Mouse (Mus musculus) adrenal gland, adult 18-20 months (tissue): ENCODE measurements around the gene Elmo1. TPM values are rescaled to one million over a fixed set of nuclear protein-coding genes. Genes with fewer than 3 reads are reported as not detected.

Experiments used
- DNase-seq, 2 experiments: peaks; one replicate each; pipeline ENCODE4 v3.0.0; 2021 to 2022; ENCODE audit warnings: low spot score in 2 of 2
- total RNA-seq, 2 experiments: library from RNA; stranded (reverse); gene quantifications; 1 replicate in 1 of 2; 2 replicates in 1 of 2; pipeline ENCODE4 v1.2.3; 2021

The Elmo1 gene
- total RNA-seq, 2 experiments from 2014 or later = 8.9 to 14.4 TPM

DNA sequence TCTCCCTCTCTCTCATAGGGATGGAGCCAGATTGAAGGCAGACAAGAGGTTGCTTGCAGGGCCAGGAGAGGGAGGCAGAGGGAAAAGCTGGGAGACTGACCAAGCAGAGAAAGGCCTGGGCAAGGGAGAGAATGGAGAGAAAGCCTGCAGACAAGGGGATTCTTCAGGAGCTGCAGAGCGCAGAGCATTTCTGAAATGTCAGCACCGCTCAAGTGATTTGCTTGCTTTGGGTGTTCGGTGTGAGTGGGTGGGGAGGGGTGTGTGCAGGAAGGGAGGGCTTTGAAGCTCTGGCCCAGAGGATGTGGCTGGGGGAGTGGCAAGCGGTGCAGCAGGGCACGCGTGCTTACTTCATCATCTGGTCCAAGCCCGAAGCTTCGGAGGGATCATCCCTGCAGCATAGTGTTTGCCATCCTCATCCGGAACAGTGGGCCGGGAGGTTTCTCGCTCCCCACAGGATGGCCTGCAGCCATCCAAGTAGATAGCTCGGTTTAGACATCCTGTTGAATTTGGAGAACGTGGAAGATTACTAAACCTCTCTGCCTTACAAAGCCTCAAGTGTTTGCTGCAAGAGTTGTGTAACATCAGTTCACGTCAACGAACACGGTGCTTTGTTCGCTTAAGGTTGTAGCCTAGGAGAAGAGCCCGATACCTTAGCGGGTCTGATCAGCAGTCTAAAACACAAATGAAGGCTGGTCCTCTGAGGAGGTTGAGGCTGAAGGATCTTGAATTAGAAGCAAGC is 3.1 kb downstream of the Elmo1 start:
- DNase-seq = no peak

DNA sequence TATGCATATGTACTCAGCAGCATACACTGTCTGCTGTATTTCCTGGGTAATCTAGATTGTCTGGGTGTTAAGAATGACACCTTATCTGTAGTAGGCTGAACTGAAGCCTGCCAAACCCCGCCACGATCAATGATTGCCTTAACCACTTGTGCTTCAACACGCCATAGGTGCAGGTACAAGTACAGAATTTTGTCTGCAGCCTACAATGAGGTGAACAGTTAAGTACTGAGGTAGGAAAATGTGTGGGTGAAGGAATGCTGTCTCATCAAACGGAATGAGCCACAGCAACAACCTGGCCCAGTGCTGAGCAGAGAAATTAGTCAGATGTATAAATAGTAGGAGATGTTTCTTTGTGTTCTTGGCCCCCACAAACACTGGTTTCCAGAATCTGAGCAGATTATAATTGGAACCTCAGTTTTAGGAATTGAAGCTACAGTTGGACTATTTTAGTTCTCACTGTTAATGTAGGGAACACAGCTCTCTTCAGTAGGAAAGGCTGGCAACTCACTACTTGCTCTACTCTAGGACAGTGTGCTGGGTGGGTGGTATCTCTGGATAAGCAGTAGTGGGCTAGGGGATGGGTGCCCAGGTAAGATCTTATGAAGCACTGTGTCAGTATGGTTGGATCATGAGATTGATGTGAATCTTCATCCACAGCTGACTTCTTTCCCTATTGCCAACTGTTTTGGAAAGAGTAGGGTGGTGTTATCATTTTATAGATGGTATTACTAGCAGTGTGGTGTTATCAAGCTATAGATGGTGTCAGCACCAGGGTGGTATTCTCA is 4.7 kb downstream of the Elmo1 start:
- DNase-seq = no peak

DNA sequence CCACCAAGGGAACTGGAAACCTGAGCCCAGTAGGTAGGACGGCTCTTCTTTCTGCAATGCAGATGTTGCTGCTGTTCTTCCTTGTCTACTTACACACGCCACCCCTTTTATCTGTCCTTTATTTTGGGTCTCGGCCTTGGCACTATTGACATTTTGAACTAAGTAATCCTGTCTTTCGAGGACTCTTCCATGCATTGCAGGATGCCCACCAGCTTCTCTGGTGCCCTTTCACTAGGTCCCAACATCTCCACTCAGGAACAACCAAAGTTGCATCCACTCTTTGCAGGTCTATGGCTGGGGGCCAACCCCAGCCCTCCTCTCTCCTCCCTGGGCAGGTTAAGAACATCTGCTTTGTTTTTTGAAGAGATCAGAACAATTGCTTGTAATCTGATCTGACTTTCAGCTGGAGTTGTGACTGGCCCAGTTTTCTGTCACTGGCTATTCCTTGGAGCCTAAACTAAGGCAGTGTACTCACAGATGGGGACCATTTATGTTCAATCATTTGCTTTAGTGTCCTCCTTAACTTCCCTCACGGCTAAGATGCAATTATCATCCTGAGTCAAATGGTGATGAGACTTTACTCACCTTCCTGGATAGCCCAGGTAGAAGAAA is 6.7 kb downstream of the Elmo1 start:
- DNase-seq = no peak

DNA sequence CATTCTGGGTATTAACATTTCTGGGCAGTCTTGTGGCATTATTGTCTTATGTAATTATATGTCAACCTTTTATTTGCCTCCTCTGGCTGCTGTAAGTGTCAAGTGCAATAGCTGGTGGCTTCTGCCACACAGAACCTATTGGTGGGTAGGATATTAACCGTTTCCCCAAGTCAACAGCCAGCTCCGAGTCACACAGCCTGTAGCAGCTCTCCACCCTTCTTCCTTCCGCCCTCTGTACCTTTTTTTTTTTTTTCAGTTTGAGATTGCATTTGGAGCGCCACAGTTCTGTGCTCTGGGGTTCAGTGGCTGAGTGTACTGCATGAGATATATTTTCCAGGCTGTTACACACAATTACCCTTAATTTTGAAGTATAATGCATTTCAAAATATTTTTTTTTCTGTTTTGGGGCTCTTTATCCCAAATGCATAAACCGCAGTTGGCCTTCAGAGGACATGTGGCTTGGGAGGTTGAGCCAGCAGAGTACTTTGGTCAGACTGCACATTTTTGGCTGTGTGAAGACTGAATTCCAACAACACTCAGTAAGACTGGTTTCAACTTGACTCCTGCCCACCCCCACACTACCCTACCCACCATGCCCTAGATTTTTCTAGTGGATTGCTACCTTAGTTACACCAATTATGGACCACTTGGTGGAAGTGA is 7.7 kb downstream of the Elmo1 start:
- DNase-seq = no peak

DNA sequence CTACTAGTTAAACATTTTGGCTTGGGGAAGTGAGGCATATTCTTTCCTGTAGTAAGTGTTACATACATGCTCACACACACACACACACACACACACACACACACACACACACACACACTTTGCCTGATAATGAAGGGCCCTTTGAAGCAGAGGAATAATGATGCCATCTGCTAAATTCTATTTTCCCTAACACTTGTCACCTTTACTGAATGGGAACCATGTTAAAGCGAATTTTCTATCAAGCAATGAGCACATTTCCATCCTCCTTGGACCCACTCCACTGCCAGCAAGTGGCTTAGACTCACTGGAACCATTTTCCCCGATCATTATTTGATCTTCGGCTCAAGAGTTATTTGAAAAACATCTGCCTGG is 8.2 kb downstream of the Elmo1 start:
- no peak for DNase-seq

DNA sequence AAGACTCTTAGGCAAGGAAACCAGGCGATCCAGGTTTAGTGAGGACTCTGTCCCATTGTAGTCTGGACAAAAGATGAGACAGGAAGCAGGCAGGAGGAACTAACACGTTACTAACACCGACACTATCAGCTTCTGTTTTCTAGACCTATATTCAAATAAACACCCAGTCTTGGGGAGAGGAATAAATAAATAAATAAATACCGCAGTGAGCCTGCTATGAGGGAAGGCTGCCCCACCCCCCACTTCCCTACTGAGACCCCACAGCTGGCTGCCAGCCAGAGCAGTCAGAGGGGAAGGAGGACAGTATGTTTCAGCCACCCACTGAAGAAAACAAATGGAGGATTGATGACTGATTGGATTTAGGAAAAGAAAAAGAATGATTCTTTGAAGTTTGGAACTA is 9.2 kb downstream of the Elmo1 start:
- no peak for DNase-seq

DNA sequence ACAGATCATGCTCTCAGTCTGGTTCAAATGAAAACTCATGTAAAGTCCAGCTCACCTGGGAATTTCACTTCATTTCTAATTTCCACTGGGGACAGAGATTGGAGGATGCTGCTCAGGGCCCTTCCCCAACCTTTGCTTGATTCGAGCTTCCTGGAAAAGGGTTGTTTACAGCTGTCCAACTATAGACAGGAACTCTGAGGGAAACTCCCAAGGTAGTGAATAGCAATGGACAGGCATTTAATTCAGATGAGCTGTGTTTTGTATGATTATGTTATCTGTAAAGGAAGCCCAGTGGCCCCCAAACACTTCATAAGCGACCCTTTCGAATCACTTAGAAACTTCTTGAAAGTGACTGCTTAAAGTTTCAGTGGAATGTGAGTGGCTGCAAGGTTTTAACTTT is 10.0 kb downstream of the Elmo1 start:
- DNase-seq = no peak

DNA sequence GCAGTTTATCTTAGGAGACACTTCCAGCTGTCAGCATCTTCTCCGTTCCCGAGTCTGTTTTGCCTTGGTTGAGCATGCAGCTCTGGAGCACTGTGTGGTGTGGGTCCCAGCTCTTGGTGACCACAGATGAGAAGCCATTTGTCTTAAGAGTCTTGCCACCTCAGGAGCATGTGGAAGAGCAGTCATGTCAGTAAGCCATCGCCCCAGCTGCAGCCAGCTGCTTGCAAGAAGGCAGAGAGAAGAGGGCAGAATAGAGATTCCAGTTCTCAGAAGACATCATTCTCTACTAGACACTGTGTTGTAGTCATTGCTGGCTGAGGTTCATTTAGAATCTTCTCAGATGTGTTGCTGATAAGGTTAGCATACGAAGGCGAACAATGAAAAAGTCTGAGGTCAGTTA is 11.3 kb downstream of the Elmo1 start:
- DNase-seq = no peak

DNA sequence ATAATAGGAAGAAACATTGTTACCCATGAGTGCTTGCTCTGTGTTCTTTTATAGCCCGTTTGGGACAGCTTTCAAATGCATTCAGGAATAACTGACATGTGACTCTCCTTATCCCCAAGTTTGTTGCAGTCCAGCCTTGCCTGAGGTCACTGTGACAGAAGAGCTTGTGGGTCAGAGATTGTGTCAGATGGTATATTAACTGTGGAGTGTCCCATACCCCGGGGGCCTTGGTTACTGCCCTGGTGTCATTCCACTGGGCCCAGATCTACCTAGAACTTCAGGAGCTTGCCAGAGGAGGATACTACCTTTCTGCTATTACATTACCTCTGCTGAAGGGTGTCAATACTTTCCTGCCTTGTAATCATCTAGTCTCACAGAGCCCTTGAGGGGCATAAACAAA is 14.4 kb downstream of the Elmo1 start:
- DNase-seq = no peak

DNA sequence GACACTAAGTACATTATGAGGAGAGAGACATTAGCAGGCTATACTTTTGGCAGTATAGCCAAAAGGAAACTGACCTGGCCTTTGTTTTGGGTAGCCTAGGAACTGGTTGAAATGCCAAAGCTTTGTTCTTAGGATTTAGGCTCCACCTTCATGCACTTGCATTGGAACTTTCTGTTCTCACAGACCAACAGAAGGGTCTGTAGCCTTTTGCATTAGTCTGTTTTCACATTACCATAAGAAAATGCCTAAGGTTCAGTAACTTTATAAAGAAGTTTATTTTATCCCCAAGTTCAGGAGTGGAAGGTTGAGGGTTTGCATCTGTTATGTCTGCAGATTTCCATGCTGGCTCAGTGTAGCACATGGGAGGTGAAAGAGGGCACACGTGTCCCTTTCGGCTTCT is 15.6 kb downstream of the Elmo1 start:
- DNase-seq = no peak

DNA sequence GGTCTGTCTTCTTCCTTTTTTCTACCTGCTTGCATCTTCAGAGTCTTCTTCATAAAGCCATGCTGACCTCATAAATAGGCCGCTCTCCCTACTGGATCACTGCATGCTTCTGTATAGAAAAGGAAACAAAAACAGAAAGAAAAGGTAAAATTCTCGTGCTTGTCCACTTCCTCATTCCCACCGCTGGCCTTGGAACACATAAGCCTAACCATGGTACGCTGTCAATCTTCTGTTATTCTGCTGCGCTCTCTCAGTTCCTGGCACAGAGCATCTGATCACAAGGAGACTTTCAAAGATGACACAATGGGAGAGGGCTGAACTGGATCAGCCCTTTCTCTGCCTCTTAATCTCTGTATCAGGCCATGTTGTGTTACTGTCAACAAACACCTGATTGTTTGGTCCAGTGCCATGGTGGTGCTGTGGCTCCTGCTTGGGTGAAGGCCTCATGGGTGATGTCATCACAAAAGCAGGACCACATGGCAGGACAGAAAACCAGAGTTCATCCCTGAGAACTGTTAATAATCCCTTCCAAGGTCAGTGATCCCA is 17.6 kb downstream of the Elmo1 start:
- no peak for DNase-seq

DNA sequence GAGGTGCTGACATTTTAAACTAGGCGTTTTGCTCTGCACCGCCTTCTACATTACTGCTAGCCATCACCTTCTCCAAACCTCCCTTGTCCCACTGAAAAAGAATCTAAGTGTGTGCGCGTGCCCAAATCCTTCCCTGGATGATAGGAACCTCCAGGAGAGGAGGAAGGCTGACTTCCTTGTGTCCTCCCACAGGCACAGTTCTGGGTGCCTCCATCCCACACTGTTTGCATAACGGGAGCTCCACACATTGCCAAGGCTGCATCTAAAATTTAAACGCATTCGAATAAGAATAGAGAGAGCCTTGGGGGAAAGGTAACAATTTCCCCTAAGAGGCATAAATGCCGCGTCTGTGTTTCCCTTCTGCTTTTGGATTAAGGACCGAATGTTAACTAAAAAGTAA is 18.6 kb downstream of the Elmo1 start:
- no peak for DNase-seq

DNA sequence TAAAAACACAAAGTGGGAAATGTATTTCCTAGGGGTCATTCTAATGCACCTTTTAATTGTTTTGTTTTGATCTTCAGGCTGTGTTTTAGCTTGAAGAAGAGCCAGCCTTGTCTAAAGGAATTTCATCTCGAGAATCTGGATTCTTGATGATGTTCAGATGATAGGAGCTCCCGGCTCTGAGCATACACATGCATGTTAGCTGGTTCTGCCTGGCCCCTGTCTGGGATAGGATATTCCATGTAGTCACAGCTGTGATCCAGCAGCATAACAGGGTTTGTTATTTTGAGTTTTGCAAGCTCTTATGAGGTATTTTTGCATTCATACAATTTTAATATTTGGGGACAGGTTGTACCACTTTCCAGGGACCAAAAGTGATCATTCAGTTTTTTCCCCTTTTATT is 19.1 kb downstream of the Elmo1 start:
- no peak for DNase-seq

DNA sequence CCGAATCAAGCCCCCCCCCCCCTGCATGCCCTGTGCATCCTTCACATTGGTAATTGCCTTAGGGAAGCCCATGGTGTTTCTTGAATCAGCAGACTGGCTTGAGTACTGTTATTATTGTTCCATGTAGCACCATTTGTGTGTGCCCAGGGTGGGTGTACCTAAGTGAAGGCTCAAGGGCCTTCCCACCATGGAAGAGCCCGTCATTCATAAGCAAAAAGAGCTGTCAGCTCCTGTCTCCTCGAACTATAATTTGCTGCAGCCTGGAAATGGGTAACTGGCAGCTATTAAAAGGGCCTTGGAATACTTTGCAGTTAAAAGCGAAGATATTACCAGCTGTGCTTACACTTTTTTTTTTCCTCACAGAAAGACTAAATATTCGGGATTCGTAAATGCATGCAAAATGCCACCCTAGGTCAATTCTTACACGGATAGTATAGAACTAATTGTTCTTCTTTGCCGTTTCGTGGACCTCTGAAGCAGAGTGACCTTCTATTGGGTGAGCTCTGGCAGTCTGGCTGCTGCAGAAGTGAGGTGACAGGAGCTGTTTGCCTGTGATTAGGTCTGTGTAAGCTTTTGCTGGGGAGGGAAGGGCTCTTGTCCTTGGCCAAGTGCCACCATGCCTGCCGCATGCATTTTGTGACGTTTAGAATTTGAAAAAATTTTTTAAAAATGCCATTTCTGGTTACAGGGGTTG is 19.7 kb downstream of the Elmo1 start:
- DNase-seq = no peak

DNA sequence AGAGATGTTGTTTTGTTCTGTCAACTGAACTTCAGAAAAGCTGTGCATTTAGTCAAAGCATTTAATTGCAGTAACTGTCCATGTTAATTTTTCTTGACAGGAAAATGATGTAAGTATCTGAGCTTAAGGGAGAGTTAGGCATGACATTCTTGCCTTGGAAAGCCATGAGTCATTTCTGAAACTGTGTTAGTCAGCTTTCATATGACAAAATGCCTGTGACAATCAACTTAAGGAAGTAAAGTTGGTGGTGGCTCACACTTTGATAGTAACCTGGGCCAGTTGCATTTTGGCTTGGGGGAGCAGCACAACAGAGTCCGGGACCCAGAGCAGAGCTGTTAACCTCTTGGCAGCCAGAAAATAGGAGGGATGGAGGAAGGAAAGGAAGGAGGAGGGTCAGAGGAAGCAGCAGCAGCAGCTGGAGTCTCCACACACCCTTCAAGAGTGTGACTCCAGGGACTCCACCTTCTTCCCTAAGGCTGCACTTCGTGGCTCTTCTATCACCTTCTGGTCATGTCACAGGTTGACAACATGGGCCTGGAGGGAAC is 20.9 kb downstream of the Elmo1 start:
- DNase-seq = no peak

DNA sequence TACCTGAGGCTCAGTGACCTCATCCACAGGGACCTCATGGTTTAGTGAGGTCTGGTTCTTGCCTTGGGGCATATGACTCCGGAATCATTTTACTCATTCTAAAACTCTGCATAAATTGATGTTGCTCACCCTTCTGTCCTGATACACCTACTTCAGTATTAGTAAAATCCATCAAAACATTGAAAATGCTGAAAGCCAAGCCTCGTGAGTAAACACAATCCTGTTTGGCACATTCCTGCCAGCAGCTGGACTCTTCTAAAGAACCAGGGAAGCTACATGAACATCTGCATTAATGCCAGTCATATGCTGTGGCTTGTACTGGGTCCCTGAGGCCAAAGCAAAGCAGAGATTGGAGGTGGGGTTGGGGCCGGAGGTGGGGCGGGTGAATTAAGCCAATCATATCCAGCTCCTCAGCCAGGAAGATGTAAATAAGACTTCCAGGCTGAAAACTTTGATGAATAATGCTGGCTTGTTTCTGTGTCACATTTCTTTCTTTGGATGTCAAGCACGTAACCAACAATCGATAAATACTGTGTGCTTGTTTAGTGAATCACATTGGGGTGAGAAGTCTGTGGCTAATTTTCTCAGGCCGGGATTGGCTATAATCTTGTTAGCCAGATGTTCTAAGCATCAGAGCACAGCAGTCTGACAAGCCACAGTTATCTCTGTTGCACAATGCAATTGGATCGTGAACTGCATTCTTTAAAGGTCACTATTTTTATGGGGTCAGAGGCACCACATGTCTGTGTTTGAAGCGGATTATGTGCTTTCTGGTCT is 24.9 kb downstream of the Elmo1 start:
- DNase-seq = no peak

DNA sequence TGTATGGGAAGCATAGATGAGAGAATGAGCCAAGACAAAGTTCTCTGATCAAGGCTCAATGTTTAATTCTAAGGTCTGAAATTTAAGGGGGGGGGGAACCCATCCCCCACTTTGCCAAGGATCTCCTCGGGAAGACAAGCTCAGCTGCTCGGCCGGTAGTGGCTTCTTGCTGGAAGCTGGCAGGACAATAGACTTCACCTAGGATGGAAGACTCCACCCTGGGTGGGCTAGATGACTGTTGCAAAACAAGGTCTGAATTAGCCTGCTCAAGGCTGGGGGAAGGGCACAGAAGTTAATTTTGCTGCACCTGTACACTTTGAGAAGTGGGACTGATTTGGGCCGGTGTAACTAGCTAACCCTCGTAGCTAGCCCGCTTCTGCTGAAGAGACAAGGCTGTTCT is 25.6 kb downstream of the Elmo1 start:
- DNase-seq = no peak

DNA sequence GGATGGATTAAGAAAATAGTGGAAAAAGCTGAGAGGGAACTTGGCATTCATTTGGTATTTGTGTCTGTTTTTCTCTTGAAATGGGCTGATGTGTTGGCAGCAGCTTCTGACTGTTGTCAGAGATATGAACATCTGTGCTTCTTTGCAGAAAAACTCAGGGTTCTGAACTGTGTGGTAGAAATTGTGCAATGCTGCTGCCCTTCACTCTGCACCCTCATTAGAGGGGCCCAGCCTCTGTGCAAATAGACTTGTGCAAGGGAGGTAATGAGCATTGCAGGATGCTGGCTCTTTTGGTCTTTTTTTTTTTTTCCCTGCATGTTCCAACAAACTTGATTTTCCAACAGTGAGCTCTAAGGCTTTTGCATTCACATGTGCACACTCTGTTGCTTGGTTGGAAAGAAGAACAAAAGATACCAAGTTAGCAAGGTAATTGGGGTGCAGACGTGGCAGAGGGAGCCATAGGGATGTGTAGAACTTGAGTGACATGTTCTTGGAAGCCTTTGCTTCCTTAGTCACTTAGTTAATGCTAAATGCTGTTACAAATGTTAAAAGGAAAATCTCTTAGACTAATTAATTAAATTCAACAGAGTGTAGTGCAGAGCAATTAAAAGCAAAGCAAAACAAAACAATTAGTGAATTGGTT is 26.6 kb downstream of the Elmo1 start:
- no peak for DNase-seq

DNA sequence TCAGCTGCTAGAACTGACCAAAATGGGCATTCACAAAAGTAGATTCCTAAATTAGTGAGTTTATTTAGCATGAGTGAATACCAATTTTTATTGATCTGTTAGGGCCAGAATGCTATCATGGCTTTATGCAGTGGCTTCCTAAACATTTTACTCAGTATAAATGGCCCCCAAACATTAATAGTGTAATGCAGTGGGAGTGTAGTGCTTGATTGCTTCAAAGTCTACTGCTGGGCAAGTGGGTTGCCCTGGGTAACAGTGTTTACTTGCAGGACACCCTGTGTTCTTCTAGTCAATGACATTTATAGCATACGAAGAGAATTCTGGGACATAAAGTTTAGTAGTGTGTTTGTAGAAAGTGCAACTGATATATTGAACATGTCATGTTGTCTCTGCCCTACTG is 27.3 kb downstream of the Elmo1 start:
- no peak for DNase-seq
